Comparison of ENCODE assay signal across 10 mouse cellular contexts in the genomic region with DNA sequence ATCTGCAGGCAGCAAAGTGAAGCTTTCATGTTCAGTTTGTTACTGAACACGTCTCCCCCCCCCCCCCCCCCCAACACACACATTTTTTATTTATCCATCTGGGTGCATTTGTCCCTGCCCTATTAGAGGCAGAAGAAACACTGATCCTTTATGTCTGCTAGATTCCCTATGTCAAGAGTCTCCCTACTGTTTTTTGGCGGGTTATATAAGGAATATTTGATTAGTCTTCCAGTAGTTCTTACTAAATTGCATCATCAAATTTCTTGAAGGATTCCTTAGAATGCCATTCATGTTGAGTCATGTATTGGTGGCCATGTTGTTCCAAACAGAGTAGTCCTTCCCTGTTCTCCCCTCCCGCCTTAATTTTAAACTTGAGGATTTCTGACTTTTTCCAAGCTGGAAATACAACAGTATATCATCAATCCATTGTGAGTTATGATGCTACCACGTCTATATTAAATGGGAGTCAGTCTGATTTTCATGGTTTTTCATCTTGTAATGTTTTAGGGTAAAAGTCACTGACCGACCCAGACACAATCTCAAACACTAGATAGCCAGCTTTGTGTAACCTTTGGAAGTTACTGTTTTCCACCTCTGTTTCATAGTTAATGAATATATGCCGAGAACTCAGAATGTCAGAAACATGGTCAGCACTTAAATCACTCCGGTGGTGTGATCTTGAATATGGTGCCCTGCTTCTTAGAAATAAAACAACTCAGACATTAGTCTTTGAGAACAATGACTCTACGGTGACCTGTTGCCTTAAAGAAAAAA. TPM values are rescaled to one million over a fixed set of nuclear protein-coding genes. Genes with fewer than 3 reads are reported as not detected.
A peak's percentile ranks its signal among the peaks of the same experiment; 100 is the strongest.
DNase-seq lines count a peak whose midpoint lies in the region; ATAC-seq and TF ChIP-seq lines count a peak whose summit lies in the region.
"Had no signal": no experiment of that assay in that cellular context is flagged by ENCODE, and none has a peak within 500 bp of the region (broad histone marks: within the 10 kb centered on the region; RNA-seq: fewer than 3 reads in every experiment).

No protein-coding gene starts in this region.

- H3K36me3 ChIP-seq in forebrain, embryonic 14.5 days (ENCODE audit: control insufficient read depth, insufficient read depth, low read length), result peaks cover 21% of the 10 kb centered on the region; the same call in 1 of the 2 replicates
- H3K36me3 ChIP-seq in liver, embryonic 14.5 days (replicated peaks; ENCODE audit: control insufficient read depth, insufficient read depth, low read depth), result peaks cover 55% of the 10 kb centered on the region

- DNase-seq in gastrocnemius, adult 2 months, result no peak
- DNase-seq in gastrocnemius, postnatal 36 days, result no peak
- peak; percentile 73 for DNase-seq in 3T3-L1 (ENCODE audit: low read depth, low spot score)
- DNase-seq in forebrain, embryonic 14.5 days (ENCODE audit: low spot score), result peak; percentile 3
- no peak for DNase-seq in liver, embryonic 14.5 days (ENCODE audit: low read depth in 3 of 3, low spot score in 3 of 3)
- no peak for DNase-seq in frontal cortex, postnatal 14 days (ENCODE audit: low spot score in 2 of 2)
- no peak for DNase-seq in layer of hippocampus, postnatal 25 days (ENCODE audit: extremely low spot score in 1 of 2, low spot score in 1 of 2)
- DNase-seq: spleen, adult 18-20 months had no signal

- no peak overlapping the region for H3K9ac ChIP-seq in forebrain, embryonic 14.5 days (ENCODE audit: low read length)
- peak overlapping the region; percentile 100 for H3K9ac ChIP-seq in liver, embryonic 14.5 days (replicated peaks)

- intact Hi-C loops in gastrocnemius, adult 2 months (cut with DNase I), result loop anchor here (2.0 kb wide), 1 partner anchor 57 kb away; no protein-coding TSS in a partner anchor
- intact Hi-C loops in gastrocnemius, postnatal 36 days (cut with DNase I), result loop anchor here (5.0 kb wide), 1 partner anchor 61 kb away; no protein-coding TSS in a partner anchor

- no peak for TF ChIP-seq CTCF in gastrocnemius, adult 2 months (IDR thresholded peaks at IDR 0.05)
- no peak for TF ChIP-seq CTCF in liver, embryonic 14.5 days (IDR thresholded peaks at IDR 0.05; ENCODE audit: low read depth)

- H3K27me3 ChIP-seq in forebrain, embryonic 14.5 days (replicated peaks; ENCODE audit: control insufficient read depth, insufficient read depth, low read length), result no peaks in the 10 kb centered on the region
- no peaks in the 10 kb centered on the region for H3K27me3 ChIP-seq in liver, embryonic 14.5 days (ENCODE audit: control insufficient read depth, insufficient read depth, low read length)

- no peaks in the 10 kb centered on the region for H3K4me1 ChIP-seq in forebrain, embryonic 14.5 days (ENCODE audit: control insufficient read depth, insufficient read depth, low read length)
- H3K4me1 ChIP-seq in liver, embryonic 14.5 days (replicated peaks; ENCODE audit: control insufficient read depth in 2 of 2, insufficient read depth in 2 of 2, low read length in 1 of 2), result peaks cover 45 to 49% of the 10 kb centered on the region in 2 experiments

- H3K9me3 ChIP-seq in forebrain, embryonic 14.5 days (replicated peaks; ENCODE audit: control insufficient read depth, low read length), result no peaks in the 10 kb centered on the region
- no peaks in the 10 kb centered on the region for H3K9me3 ChIP-seq in liver, embryonic 14.5 days (ENCODE audit: control insufficient read depth, low read length)

- H3K4me3 ChIP-seq in gastrocnemius, adult 2 months, result peak overlapping the region; percentile 92
- H3K4me3 ChIP-seq in forebrain, embryonic 14.5 days (ENCODE audit: low read depth, low read length), result peak overlapping the region; percentile 84
- H3K4me3 ChIP-seq in liver, embryonic 14.5 days (ENCODE audit: insufficient read depth in 1 of 2, low read depth in 2 of 2, low read length in 2 of 2), result peak overlapping the region; percentile 97

- peak overlapping the region; percentile 88 for H3K4me2 ChIP-seq in forebrain, embryonic 14.5 days (ENCODE audit: low read length)
- H3K4me2 ChIP-seq in liver, embryonic 14.5 days (ENCODE audit: low read depth), result peak overlapping the region; percentile 84

- no peak overlapping the region for H3K27ac ChIP-seq in gastrocnemius, adult 2 months
- no peak overlapping the region for H3K27ac ChIP-seq in forebrain, embryonic 14.5 days (ENCODE audit: low read depth, low read length)
- H3K27ac ChIP-seq in liver, embryonic 14.5 days, result peak overlapping the region; percentile 99

- no peak for TF ChIP-seq EP300 in liver, embryonic 14.5 days (IDR thresholded peaks at IDR 0.05; ENCODE audit: low read depth)

- ATAC-seq in forebrain, embryonic 14.5 days, result no peak
- ATAC-seq in liver, embryonic 14.5 days (ENCODE audit: insufficient read depth), result no peak
- no peak for ATAC-seq in frontal cortex, adult (ENCODE audit: low TSS enrichment)

- 78% methylated on average over 8 of the region's 8 CpGs for WGBS in forebrain, embryonic 14.5 days
- 20% methylated on average over 8 of the region's 8 CpGs for WGBS in liver, embryonic 14.5 days (ENCODE audit: insufficient replicate concordance)

RNA-seq across cellular contexts. Expression of gene Cpox, which starts 1.3 kb away (rescaled TPM):
- total RNA-seq in gastrocnemius, adult 2 months (2021), result 10 to 100 TPM; 20.2 to 25.4 TPM
- 10 to 100 TPM; 18.4 to 20.8 TPM for total RNA-seq in gastrocnemius, postnatal 36 days (2021)
- polyA plus RNA-seq in forebrain, embryonic 14.5 days (2014; fragmentation: Nextera tagmentation; extraction: Ambion mirVana), result 8.9 and 9.1 TPM in 2 replicates
- 207 and 272 TPM in 2 replicates for polyA plus RNA-seq in liver, embryonic 14.5 days (2012; rRNA removed)
- polyA plus RNA-seq in liver, embryonic 14.5 days (2014; fragmentation: Nextera tagmentation; extraction: Ambion mirVana), result 326 and 386 TPM in 2 replicates
- 10 to 100 TPM; 52.1 to 53.7 TPM for total RNA-seq in layer of hippocampus, postnatal 25 days (2021)

RNA-seq across cellular contexts. Expression of gene E330017A01Rik, which starts 32.9 kb away (rescaled TPM):
- total RNA-seq in gastrocnemius, adult 2 months (2021), result not detected
- not detected for total RNA-seq in gastrocnemius, postnatal 36 days (2021)
- not detected in 2 replicates for polyA plus RNA-seq in forebrain, embryonic 14.5 days (2014; fragmentation: Nextera tagmentation; extraction: Ambion mirVana)
- not detected in 2 replicates for polyA plus RNA-seq in liver, embryonic 14.5 days (2012; rRNA removed)
- polyA plus RNA-seq in liver, embryonic 14.5 days (2014; fragmentation: Nextera tagmentation; extraction: Ambion mirVana), result not detected in 2 replicates
- not detected for total RNA-seq in layer of hippocampus, postnatal 25 days (2021)
- polyA plus RNA-seq: large intestine, adult 2 months had no signal

RNA-seq across cellular contexts. Expression of gene Gpr15, which starts 47.5 kb away (rescaled TPM):
- total RNA-seq in gastrocnemius, adult 2 months (2021), result not detected
- not detected for total RNA-seq in gastrocnemius, postnatal 36 days (2021)
- not detected in 2 replicates for polyA plus RNA-seq in forebrain, embryonic 14.5 days (2014; fragmentation: Nextera tagmentation; extraction: Ambion mirVana)
- polyA plus RNA-seq in liver, embryonic 14.5 days (2012; rRNA removed), result 0.02 and 0.07 TPM in 2 replicates
- 0.08 and 0.14 TPM in 2 replicates for polyA plus RNA-seq in liver, embryonic 14.5 days (2014; fragmentation: Nextera tagmentation; extraction: Ambion mirVana)
- not detected for total RNA-seq in layer of hippocampus, postnatal 25 days (2021)

RNA-seq across cellular contexts. Expression of gene Gm813, which starts 54.6 kb away (rescaled TPM):
- total RNA-seq in gastrocnemius, adult 2 months (2021), result not detected
- not detected for total RNA-seq in gastrocnemius, postnatal 36 days (2021)
- polyA plus RNA-seq in forebrain, embryonic 14.5 days (2014; fragmentation: Nextera tagmentation; extraction: Ambion mirVana), result not detected in 2 replicates
- polyA plus RNA-seq in liver, embryonic 14.5 days (2012; rRNA removed), result not detected in 2 replicates
- not detected in 2 replicates for polyA plus RNA-seq in liver, embryonic 14.5 days (2014; fragmentation: Nextera tagmentation; extraction: Ambion mirVana)
- not detected for total RNA-seq in layer of hippocampus, postnatal 25 days (2021)
- polyA plus RNA-seq: large intestine, adult 2 months had no signal

RNA-seq across cellular contexts. Expression of gene Cldnd1, which starts 56.3 kb away (rescaled TPM):
- 10 to 100 TPM; 64.8 to 82.8 TPM for total RNA-seq in gastrocnemius, adult 2 months (2021)
- total RNA-seq in gastrocnemius, postnatal 36 days (2021), result 10 to 100 TPM; 61.2 to 65.3 TPM
- polyA plus RNA-seq in forebrain, embryonic 14.5 days (2014; fragmentation: Nextera tagmentation; extraction: Ambion mirVana), result 134 and 145 TPM in 2 replicates
- 14.1 and 15.4 TPM in 2 replicates for polyA plus RNA-seq in liver, embryonic 14.5 days (2012; rRNA removed)
- polyA plus RNA-seq in liver, embryonic 14.5 days (2014; fragmentation: Nextera tagmentation; extraction: Ambion mirVana), result 30.0 and 31.5 TPM in 2 replicates
- total RNA-seq in layer of hippocampus, postnatal 25 days (2021), result 100 to 1,000 TPM in 1 of 2 experiments, 10 to 100 TPM in 1; 82.0 to 100 TPM

Comparison
In these comparisons a context has a peak if more than half of its experiments do, and no peak if none do; other contexts are left out.
1. DNase-seq: peak in 3T3-L1 (single experiment) and forebrain, embryonic 14.5 days (single experiment); none in gastrocnemius, adult 2 months (single experiment), gastrocnemius, postnatal 36 days (0 of 2), liver, embryonic 14.5 days (0 of 3), frontal cortex, postnatal 14 days (0 of 2) and layer of hippocampus, postnatal 25 days (0 of 2).
2. Peak in every context shown above with its lines, with median percentiles within 50 percentile points of each other: H3K4me3 ChIP-seq.